Mouse (Mus musculus): ENCODE measurements around the gene Akirin2.

DNA sequence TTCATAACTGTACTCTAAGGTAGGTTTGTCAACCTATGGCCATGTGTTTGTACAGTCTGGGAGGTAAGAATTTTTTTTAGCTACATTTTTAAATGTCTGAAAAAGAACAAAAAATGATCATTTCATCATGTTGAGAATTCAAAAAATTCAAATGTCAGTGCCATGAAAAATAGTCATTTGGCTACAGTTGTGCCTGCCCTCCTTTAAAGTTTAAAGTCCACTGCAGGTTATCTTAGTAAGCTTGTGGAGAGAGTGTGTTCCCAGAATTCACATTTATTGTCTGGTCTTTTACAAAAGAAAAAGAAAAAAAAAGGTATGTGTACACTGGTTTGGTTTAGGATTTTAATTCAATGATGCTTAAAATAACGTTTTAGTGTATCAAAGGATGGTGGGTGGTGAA is 3.9 kb downstream of the Akirin2 start:
- TF ChIP-seq CTCF (IDR thresholded peaks at IDR 0.05; ENCODE audit: extremely low read depth, insufficient read length, insufficient replicate concordance, low read depth, low read length) (no peak), POLR2A (IDR thresholded peaks at IDR 0.05; ENCODE audit: low read depth, low read length) (no peak)

Data from small intestine, adult 2 months (tissue).